Mouse (Mus musculus): Measurements from ENCODE around the gene Enoph1. TPM values are rescaled to one million over a fixed set of nuclear protein-coding genes. Genes with fewer than 3 reads are reported as not detected.

The Enoph1 gene
- polyA plus RNA-seq, 1 experiment from 2014 or later: 50.8 TPM

- Histone ChIP-seq H3K4me2 (no peak overlapping the region), H3K27ac (ENCODE audit: low read depth) (no peak overlapping the region), H3K4me1 (ENCODE audit: insufficient read depth) (no peaks in the 10 kb centered on the region), H3K36me3 (ENCODE audit: insufficient read depth) (peaks cover 35% of the 10 kb centered on the region), H3K4me3 (ENCODE audit: low read depth, low read length) (no peak overlapping the region), H3K9ac (no peak overlapping the region), H3K9me3 (ENCODE audit: low read depth, low read length) (no peaks in the 10 kb centered on the region), H3K27me3 (ENCODE audit: insufficient read depth, low read length) (no peaks in the 10 kb centered on the region)
- no peak for ATAC-seq (ENCODE audit: insufficient read depth)
- 73% methylated on average over 14 of the region's 15 CpGs for WGBS
- no peak for TF ChIP-seq CTCF (IDR thresholded peaks at IDR 0.05; ENCODE audit: low read depth)
- DNase-seq: no peak
Measured at GRCm38 (mm10) chr5:100057461-100058209, 17.9 kb downstream of the Enoph1 start.

GRCm38 (mm10) chr5:100058729-100059128, 18.9 kb downstream of the Enoph1 start:
- H3K4me1 ChIP-seq (ENCODE audit: insufficient read depth): no peaks in the 10 kb centered on the region
- no peaks in the 10 kb centered on the region for H3K9me3 ChIP-seq (ENCODE audit: low read depth, low read length)
- no peak overlapping the region for H3K9ac ChIP-seq
- peaks cover 45% of the 10 kb centered on the region for H3K36me3 ChIP-seq (ENCODE audit: insufficient read depth)
- DNase-seq (no peak), ATAC-seq (ENCODE audit: insufficient read depth) (no peak)
- no peak overlapping the region for H3K4me2 ChIP-seq
- H3K27me3 ChIP-seq (ENCODE audit: insufficient read depth, low read length): no peaks in the 10 kb centered on the region
- no peak overlapping the region for H3K4me3 ChIP-seq (ENCODE audit: low read depth, low read length)
- TF ChIP-seq CTCF (IDR thresholded peaks at IDR 0.05; ENCODE audit: low read depth): no peak
- WGBS: 72% methylated on average over 6 of the region's 6 CpGs
- H3K27ac ChIP-seq (ENCODE audit: low read depth): no peak overlapping the region

GRCm38 (mm10) chr5:100059326-100059725, 19.5 kb downstream of the Enoph1 start:
- Histone ChIP-seq H3K27ac (ENCODE audit: low read depth) (no peak overlapping the region), H3K4me1 (ENCODE audit: insufficient read depth) (no peaks in the 10 kb centered on the region), H3K4me2 (no peak overlapping the region), H3K36me3 (ENCODE audit: insufficient read depth) (peaks cover 51% of the 10 kb centered on the region), H3K27me3 (ENCODE audit: insufficient read depth, low read length) (no peaks in the 10 kb centered on the region), H3K9ac (no peak overlapping the region), H3K9me3 (ENCODE audit: low read depth, low read length) (no peaks in the 10 kb centered on the region), H3K4me3 (ENCODE audit: low read depth, low read length) (no peak overlapping the region)
- TF ChIP-seq CTCF (IDR thresholded peaks at IDR 0.05; ENCODE audit: low read depth): no peak
- DNase-seq (no peak), ATAC-seq (ENCODE audit: insufficient read depth) (no peak)
- 76% methylated on average over 6 of the region's 6 CpGs for WGBS

GRCm38 (mm10) chr5:100060876-100061275, 21.1 kb downstream of the Enoph1 start:
- 84% methylated on average over 14 of the region's 14 CpGs for WGBS
- H3K36me3 ChIP-seq (ENCODE audit: insufficient read depth): peaks cover 57% of the 10 kb centered on the region
- TF ChIP-seq CTCF (IDR thresholded peaks at IDR 0.05; ENCODE audit: low read depth): no peak
- H3K4me2 ChIP-seq: no peak overlapping the region
- DNase-seq (no peak), ATAC-seq (ENCODE audit: insufficient read depth) (no peak)
- no peaks in the 10 kb centered on the region for H3K4me1 ChIP-seq (ENCODE audit: insufficient read depth)
- H3K9ac ChIP-seq: no peak overlapping the region
- H3K9me3 ChIP-seq (ENCODE audit: low read depth, low read length): no peaks in the 10 kb centered on the region
- no peaks in the 10 kb centered on the region for H3K27me3 ChIP-seq (ENCODE audit: insufficient read depth, low read length)
- no peak overlapping the region for H3K4me3 ChIP-seq (ENCODE audit: low read depth, low read length)
- no peak overlapping the region for H3K27ac ChIP-seq (ENCODE audit: low read depth)

- WGBS: 92% methylated on average over 16 of the region's 16 CpGs
- Histone ChIP-seq H3K9ac (no peak overlapping the region), H3K27me3 (ENCODE audit: insufficient read depth, low read length) (no peaks in the 10 kb centered on the region), H3K4me3 (ENCODE audit: low read depth, low read length) (no peak overlapping the region), H3K36me3 (ENCODE audit: insufficient read depth) (peaks cover 50% of the 10 kb centered on the region), H3K9me3 (ENCODE audit: low read depth, low read length) (no peaks in the 10 kb centered on the region), H3K4me2 (no peak overlapping the region), H3K4me1 (ENCODE audit: insufficient read depth) (no peaks in the 10 kb centered on the region), H3K27ac (ENCODE audit: low read depth) (no peak overlapping the region)
- TF ChIP-seq CTCF (IDR thresholded peaks at IDR 0.05; ENCODE audit: low read depth): no peak
- ATAC-seq (ENCODE audit: insufficient read depth): no peak
- DNase-seq: no peak
Measured at GRCm38 (mm10) chr5:100067579-100067978, 27.8 kb downstream of the Enoph1 start.

GRCm38 (mm10) chr5:100069526-100069925, 29.7 kb downstream of the Enoph1 start:
- Histone ChIP-seq H3K4me2 (no peak overlapping the region), H3K27ac (ENCODE audit: low read depth) (no peak overlapping the region), H3K4me1 (ENCODE audit: insufficient read depth) (no peaks in the 10 kb centered on the region), H3K9me3 (ENCODE audit: low read depth, low read length) (no peaks in the 10 kb centered on the region), H3K36me3 (ENCODE audit: insufficient read depth) (peaks cover 46% of the 10 kb centered on the region), H3K4me3 (ENCODE audit: low read depth, low read length) (no peak overlapping the region), H3K27me3 (ENCODE audit: insufficient read depth, low read length) (no peaks in the 10 kb centered on the region), H3K9ac (no peak overlapping the region)
- 93% methylated on average over 2 of the region's 2 CpGs for WGBS
- DNase-seq: no peak
- no peak for TF ChIP-seq CTCF (IDR thresholded peaks at IDR 0.05; ENCODE audit: low read depth)
- no peak for ATAC-seq (ENCODE audit: insufficient read depth)

GRCm38 (mm10) chr5:100070255-100070654, 30.5 kb downstream of the Enoph1 start:
- no peak overlapping the region for H3K9ac ChIP-seq
- no peak overlapping the region for H3K4me2 ChIP-seq
- H3K4me3 ChIP-seq (ENCODE audit: low read depth, low read length): no peak overlapping the region
- H3K4me1 ChIP-seq (ENCODE audit: insufficient read depth): no peaks in the 10 kb centered on the region
- peak; percentile 90 for DNase-seq
- peak; percentile 66; the same call in 1 of the 2 replicates for ATAC-seq (ENCODE audit: insufficient read depth)
- H3K27me3 ChIP-seq (ENCODE audit: insufficient read depth, low read length): no peaks in the 10 kb centered on the region
- H3K27ac ChIP-seq (ENCODE audit: low read depth): no peak overlapping the region
- H3K36me3 ChIP-seq (ENCODE audit: insufficient read depth): peaks cover 46% of the 10 kb centered on the region
- WGBS: 10% methylated on average over 3 of the region's 3 CpGs
- H3K9me3 ChIP-seq (ENCODE audit: low read depth, low read length): no peaks in the 10 kb centered on the region
- TF ChIP-seq CTCF (IDR thresholded peaks at IDR 0.05; ENCODE audit: low read depth): peak; percentile 99

Measured in lung, embryonic 14.5 days (tissue).